Mouse (Mus musculus) retina, postnatal 7 days (tissue): Measurements from ENCODE around the gene Fut11.
A peak's percentile ranks its signal among the peaks of the same experiment; 100 is the strongest.

Experiments
- DNase-seq: peaks from one replicate; pipeline ENCODE4 v3.0.0-alpha.2; 2012; ENCODE audit warnings: low read depth, low spot score

Gene Fut11

DNA sequence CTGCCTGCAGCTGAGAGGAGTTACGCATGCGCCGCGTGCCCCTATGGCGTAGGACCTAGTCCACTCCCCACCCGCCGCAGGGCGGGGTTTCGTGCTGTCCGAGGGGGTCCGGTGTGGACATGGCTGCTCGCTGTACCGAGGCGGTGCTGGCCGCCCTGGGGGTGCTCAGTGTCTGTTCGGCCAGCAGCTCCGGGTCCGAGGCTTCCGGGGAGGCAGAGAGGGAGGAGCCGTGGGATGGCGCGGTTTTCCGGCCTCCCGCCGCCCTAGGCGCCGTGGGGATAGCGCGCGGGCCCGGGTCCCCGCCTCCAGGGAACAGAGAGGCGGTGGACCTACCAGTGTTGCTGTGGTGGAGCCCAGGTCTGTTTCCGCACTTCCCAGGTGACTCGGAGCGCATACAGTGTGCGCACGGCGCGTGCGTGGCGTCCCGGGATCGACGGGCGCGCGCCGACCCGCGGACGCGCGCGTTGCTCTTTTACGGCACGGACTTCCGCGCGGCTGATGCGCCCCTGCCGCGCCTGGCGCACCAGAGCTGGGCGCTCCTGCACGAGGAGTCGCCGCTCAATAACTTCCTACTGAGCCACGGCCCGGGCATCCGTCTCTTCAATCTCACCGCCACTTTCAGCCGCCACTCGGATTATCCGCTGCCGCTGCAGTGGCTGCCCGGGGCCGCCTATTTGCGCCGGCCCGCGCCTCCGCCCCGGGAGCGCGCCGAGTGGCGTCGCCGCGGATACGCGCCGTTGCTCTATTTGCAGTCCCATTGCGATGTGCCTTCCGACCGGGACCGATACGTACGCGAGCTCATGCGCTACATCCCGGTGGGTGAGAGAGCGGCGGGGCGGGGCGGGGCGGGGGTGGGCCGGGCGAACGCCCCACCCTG, at the start of gene Fut11:
Gene Fut11 (plus strand): TSS at position 85 of the 877 bp plus-strand sequence.
- peak; percentile 69 for DNase-seq

DNA sequence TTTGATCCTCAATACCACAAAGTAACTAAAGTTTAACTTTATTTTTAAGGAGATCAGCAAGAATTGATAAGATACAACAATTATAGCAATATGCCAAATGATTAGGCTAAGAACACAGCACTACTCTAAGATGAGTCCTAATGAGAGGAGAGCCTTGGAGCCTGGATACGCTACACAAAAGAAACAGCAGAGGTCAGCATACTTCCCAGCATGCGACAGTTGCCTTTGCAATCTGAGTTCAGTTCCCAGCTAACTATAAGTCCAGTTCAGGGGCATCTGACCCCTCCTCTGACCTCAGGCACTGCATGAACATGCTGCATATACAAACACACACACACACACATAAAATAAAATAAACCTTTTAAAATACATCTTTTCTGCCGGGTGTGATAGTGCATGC, 49.2 kb upstream of the Fut11 start:
- no peak for DNase-seq

DNA sequence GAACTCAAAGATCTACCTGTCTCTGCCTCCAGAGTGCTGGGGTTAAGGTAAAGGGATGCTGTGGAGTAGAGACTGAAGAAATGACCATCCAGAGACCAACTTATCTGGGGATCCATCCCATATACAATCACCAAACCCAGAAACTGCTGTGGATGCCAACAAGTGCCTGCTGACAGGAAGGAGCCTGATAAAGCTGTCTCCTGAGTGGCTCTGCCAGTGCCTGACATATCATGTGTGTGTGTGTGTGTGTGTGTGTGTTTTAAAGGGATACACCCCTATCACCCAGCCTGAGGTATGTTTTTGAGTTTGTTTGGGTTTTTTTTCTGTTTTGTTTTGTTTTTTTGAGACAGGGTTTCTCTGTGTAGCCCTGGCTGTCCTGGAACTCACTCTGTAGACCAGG, 48.4 kb upstream of the Fut11 start:
- no peak for DNase-seq

DNA sequence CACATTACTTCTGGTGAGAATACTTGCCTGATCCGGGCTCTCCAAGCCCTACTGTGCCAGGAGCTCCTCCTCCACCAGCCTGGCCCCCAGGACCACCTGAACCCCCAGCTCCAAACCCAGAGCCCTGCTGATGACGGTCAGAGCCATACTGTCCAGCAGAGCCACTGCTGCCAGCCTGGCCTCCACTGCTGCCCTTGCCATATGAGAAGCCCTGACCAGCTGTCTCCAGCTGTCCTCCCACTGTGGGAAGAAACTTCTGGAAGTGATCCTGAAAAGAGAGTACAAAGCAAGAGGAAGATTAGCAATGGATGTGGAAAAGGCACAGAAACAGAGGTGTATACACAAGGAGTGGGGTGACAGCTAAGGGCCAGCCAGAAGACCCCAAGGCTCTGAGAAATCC, 43.8 kb upstream of the Fut11 start:
- no peak for DNase-seq

DNA sequence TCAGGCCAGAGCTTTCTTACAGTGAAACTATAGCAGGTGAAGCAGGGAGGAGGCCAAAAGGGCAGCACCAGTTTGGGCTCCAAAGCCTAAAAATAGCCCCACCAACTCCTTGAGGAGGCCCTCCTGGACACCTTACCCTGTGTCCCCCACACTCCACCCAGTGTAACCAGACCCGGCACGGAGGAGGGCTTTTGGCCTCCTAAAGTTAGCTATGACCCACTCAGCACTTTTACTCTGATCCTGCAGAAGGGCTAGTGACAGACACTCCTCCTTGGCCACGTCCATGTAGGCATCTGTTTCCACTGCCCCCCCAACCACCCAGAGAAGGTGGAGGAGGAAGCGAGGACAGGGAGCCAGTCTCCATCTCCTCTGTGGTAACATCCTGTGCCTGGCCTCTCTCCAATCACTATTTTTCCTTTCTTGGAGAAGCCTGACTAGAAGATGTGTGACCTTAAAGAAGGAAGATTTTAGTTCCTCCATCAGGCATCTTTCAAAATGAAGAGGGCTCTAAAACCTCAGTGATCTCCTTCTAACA, 43.0 kb upstream of the Fut11 start:
- no peak for DNase-seq

DNA sequence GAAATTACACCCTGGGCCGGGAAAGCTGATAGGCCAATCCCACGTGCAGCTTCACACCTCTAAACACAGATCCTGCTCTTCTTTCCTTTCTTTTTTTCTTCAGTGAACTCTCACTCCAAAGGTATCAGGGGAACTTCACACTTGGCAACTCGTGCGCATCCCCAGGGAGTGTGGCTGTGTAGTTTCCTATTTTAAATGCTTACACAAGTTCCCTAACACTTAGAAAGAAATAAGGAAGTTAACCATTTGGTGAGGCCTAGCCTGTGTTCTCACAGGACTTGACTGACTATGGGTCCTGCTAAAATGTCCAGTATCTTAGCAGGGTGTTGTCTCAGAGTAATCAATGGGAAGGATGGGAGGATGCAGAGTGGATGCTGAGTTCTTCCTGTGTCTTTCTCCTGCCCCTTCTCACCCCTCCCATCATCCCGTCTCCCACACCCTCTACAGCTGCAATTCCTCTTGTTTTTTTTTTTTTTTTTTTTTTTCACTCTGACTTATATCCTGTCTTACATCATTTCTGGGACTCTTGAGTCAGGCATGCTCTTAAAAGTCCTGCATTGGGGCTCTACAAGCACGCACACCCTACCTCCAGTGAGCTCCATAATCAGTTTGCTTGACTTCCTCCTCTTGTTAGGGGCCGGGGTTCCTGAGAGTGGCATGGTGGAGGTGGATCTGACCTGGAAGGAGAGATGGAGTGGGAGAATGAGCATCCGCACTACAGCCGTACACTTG, 39.9 kb upstream of the Fut11 start:
- no peak for DNase-seq

DNA sequence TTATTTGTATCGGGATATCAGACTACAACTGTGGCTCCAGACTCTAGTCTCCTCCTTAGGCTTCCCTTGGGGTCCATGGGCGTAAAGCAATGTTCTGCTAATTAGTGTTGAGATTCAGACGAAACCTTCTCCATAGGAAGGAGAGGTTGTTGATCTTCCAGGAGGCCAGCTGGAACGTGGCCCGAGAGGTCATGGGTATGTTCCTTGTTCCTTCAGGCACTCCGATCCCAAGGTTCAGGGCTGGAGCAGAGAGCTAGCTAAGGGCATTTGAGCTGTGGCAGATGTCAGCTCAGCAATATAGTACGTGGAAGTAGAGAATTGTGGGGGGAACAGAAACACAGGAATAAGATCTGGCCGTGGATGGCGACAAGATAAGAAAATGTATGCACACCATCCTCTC, 39.0 kb upstream of the Fut11 start:
- DNase-seq: no peak

DNA sequence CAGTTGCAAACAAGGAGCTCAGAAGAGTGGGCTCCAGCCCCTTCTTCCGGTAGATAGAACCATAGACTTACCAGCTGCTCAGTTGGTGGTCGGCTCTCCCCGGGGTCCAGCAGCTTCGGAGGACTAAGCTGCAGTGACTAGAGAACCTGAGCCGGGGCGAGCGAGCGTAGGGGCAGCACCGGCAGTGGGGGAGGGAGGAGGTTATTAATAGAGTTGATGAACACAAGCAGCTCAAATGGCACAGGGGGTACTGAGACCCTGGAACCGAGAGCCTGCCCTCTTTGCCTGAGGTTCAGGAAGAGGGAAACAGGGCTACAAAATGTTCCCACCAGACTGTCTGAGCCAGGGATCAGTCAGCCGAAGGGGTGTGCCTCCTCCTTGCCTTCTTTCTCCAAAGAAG, 38.4 kb upstream of the Fut11 start, which contains the start of gene Myoz1:
Gene Myoz1 (minus strand): TSS at position 180 of the 400 bp plus-strand sequence.
- DNase-seq: no peak

DNA sequence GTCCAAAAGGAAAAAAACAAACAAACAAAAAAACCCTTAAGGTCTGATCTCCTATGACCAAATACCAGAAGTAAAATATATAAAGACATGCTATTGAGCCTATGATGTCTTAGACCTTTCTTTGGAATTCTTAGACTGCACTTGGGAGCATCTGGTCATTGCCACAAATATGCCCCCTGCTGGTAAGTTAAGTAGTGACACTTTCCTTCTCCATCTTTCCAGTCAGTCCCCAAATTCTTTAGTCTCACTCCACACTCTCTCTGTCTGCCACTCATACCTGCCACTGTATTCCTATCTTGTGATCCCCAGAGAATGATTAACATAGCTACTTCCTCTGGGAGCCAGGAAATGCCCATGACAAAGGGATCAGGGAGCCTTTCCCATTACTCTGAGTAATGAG, 36.4 kb upstream of the Fut11 start:
- DNase-seq: no peak

DNA sequence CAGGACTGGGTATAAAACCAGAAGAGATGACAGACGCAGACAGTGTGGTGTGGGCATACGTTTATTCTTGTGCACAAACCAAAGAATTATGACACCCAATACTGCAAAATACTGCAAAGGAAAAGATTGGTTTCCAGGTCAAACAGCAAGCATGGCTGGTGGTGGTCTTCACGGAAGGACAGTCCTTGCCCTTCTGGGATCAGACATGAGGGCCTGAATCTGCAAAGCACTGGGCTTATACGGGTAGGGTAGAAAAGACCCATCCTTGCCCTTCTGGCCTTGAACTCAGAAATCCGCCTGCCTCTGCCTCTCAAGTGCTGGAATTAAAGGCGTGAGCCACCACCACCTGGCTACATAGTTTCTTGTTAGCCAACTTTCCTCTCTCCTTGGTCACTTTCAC, 35.9 kb upstream of the Fut11 start:
- no peak for DNase-seq

DNA sequence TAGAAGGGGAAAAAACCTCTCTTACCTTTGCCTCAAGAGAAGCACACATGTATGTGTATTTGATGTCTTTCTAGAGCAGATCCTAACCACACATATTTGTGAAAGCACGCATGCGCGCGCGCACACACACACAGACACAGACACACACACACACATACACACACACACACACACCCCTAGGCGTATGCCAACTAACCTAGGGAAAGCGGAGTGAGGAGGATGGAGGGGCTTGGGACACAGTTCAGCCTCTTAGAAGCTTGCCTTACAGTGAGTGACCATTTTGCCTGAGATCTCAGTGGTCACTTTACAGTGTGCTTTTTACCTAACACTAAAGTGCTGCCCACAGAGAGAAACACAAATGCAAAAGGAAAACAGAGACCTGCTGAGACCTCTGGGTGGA, 35.1 kb upstream of the Fut11 start:
- DNase-seq: no peak

DNA sequence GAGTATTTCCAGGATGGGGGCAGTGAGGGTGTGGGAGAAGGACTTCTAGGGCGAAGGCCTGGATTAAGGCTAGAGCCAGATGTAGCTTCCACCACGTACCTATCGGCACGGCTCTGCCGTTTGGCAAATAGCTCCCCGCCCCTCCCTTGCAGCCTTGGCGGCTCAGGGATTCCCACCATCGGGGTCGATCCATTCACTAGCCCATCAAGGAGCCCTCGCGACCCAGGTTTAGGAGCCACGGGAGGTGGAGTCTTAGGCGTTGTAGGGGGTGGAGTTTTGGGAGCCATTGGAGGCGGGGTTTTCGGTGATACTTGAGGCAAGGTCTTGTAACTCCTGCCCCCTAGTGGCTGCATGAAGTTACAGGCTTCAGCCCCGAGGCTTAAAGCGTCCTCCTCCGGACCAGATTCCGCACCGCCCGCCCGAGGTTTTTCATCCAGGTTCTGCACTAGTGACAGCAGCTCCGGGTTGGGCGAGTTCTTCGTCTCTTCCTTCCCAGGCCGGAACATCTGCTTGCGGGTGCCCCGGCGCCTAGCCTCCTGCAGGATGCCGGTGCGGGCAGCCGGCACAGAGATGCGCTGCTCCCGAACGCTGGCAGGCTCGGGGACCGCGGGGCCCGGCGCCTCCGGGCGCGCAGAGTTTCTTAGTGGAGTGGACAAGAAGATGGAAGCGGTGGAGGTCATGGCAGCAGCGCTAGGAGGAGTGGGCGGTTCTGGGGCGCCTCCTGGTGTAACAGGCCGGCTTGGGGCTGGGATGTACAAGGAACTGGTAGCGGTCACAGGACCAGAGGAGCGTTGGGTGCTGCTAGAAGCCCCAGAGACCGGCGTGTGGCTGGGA, 33.7 kb upstream of the Fut11 start:
- peak; percentile 93 for DNase-seq

DNA sequence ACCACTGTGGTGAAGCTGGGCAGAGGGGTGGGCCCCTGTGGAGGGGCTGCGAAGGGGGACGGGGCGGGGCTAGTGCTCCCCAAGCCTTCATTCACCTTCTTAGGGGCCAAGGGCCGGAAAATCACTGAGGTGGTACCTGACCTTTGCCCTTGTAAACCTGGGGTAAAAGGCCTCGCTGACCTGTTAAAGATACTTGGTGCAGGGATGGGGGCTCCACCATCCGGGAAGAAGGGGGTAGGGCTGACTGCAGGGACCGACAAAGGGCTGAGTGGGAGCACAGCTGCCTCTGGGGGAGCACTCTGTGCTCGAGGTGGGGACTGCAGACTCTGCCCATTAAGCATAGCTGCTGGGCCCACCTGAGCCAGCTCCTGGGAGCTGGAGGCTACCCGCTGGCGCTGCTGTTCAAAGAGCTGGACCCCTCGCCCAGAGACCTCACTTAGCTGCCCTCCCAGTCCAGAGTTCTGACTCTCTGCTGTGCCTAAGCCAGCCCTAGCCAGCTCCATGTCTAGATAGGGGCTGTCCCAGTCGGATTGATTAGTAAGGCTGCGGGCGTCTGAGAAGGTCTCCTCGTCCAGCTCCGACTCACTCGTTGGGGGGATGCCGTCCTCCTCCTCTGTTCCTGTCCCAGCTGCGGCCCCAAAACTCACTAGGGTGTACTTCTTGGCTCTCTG, 33.0 kb upstream of the Fut11 start:
- DNase-seq: no peak

DNA sequence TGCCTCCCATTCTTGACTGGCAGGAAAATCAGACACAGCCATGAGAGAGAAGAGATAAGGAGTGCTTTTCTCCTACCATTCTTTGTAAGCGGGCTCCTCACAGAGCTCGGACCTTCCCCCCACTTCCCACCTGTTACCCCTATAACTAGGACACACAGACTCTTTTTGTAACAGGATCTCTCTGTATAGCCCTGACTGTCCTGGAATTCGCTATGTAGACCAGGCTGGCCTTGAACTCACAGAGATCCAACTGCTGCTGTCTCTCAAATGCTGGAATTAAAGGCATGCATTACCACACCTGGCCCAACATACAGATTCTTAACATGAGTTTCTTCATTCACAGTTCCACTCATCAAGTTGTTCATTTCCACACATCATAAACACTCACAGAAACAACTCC, 32.0 kb upstream of the Fut11 start:
- DNase-seq: no peak

DNA sequence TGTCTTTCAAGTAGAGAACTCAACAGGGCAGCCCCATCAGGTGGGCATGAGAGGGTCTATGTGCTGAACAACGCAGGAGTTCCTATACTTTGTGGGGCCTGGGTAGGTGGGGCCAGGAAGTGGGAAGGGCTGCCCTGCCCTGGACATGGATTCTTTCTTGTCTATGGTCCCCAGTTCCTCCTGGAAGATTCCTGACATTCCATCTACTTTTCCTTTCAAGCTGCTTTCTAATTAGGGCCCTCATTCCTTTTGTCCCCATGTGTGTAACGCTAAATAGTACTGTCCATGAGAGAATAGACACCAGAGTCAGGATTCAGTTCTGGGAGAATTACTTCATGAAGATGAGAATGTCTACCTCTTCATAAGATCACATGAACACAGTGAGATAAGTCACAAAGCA, 31.2 kb upstream of the Fut11 start:
- no peak for DNase-seq

DNA sequence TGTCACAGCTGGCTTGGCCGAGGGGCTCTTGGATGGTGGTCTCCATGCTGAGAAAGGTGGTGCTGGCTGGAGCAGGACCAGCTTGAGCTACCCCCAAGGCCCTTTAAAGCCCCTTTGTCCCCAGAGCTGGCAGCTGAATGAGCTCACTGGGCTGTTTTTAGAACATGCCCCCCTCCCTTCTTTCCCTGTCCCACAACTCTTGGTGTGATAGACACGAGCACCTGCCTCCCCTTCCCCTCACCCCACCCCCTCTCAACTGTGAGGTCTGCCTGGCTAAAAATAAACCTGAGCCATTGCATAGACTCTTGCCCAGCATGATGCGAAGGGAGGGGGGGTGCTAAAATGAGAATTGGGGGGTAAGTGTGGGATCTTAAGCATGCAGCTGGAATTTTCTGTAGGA, 30.3 kb upstream of the Fut11 start:
- DNase-seq: no peak

DNA sequence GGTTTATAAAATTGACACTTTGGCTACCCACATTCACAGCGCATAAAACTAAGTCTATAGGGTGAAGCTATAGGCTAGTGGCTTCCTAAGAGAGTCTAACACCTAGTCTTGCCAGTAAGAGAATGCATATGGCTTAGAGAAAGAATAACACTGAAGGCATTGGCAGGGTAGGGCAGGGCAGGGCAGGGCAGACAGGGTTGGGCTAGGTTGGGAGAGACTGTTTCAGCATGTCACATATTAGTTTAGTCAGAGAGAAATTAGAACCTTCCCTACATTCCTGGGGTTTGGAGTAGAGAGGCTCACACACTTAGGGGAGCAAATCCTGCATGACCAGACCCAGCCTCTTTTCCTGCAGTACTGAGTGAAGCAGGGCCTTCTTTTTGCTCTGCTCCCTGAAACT, 27.3 kb upstream of the Fut11 start:
- no peak for DNase-seq

DNA sequence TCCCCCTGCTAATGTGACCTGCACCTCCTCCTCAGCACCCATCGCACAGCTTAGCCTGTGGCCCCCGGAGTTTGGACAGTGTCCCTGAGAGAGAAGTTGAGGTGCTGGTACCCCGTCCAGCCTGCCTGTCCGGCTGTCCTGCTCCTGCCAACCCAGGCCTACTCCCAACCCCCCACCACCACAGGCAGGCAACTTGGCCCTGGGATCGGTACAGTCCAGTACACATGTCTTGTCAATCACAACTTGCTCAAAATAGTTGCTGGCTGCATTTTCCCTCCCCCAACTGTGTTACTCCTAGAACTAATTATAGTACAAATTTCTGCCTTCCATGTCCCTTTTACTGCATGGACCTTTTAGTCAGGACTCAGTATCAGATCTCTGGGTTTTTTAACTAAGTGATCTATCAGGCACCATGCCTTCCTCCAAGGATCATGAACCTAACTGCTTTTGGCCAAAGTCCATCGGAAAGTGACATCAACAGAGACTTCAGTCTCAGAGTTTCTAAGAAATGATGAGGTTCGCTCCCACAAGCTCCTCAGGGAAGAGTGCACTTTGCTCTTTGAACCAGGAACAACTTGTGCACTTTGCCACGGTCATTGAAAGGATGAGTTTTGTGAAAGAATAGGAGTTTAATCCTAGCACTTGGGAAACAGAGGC, 26.5 kb upstream of the Fut11 start, which contains the start of gene Synpo2l:
Gene Synpo2l (minus strand): TSS at position 201 of the 657 bp plus-strand sequence.
- DNase-seq: no peak

DNA sequence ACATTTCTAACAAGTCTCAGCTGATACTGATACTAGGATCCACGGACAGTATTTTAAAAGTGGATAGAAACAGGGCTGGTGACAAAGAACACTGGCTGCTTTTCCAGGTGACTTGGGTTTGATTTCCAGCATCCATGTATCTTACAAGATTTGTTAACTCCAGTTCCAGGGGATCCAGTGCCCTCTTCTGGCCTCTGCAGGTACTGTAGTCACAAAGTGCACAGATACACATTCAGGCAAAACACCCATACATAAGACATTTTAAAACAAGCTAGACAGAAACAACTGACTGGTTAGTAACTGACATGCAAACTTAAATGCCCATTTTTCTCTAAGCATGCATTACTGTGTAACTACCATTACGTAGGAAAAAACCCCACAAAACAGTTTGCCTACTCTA, 21.8 kb upstream of the Fut11 start:
- DNase-seq: no peak

DNA sequence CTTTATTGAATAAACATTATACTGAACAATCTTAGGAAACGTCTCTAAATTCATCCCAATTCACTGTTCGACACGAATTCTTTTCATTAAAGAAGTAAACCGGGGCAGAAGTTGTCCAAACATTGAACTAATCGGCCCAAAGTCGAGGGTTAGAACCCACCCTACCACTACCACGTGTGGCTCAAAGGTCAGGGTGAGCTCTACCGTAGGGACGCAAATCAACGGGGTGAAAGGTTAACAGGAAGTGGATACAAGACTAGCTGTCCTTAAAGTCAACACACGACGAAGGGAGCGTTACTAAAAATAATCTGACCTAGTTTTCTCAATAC, 21.1 kb upstream of the Fut11 start:
- no peak for DNase-seq
